Mouse (Mus musculus) CH12.LX (cell line): ENCODE results near the gene Kdelr2. TPM values are rescaled to one million over a fixed set of nuclear protein-coding genes. Genes with fewer than 3 reads are reported as not detected.

Experiments
- DNase-seq: peaks from one replicate; pipeline ENCODE4 v3.0.0-alpha.2; 2013; ENCODE audit errors: extremely low read depth
- H3K27ac ChIP-seq: 2 replicates; pipeline ENCODE4 v1.5.1; 2012; ENCODE audit warnings: low read depth, mild to moderate bottlenecking, control low read depth, moderate library complexity; ENCODE audit not compliant: insufficient read depth
- H3K27me3 ChIP-seq: replicated peaks from 2 replicates; pipeline ENCODE3; 2012; ENCODE audit warnings: inconsistent platforms
- H3K36me3 ChIP-seq, 2 experiments: replicated peaks in 1 of 2; 2 replicates each; pipeline versions ENCODE3 to v1.6.1; 2012; ENCODE audit warnings: inconsistent platforms in 1 of 2, low read length in 1 of 2, mild to moderate bottlenecking in 1 of 2, mixed read lengths in 1 of 2, moderate library complexity in 1 of 2; ENCODE audit not compliant: control insufficient read depth in 1 of 2, insufficient read depth in 1 of 2
- H3K4me1 ChIP-seq, 2 experiments: 2 replicates each; pipeline ENCODE4 v1.6.1; 2012; ENCODE audit warnings: inconsistent platforms in 1 of 2, moderate library complexity in 1 of 2; ENCODE audit not compliant: insufficient read depth in 2 of 2, control insufficient read depth in 1 of 2
- H3K4me2 ChIP-seq: 2 replicates; pipeline ENCODE4 v1.6.1; 2012; ENCODE audit warnings: low read depth, mild to moderate bottlenecking, control low read depth; ENCODE audit not compliant: poor library complexity, insufficient read depth, severe bottlenecking
- H3K4me3 ChIP-seq, 3 experiments: fragments of 150-350 bp in 1 of 3; sonication (generic) in 1 of 3; replicated peaks in 1 of 3; 2 replicates each; pipeline versions ENCODE3 to v1.5.1; 2011 to 2012; ENCODE audit warnings: low read depth in 2 of 3, low read length in 2 of 3, mild to moderate bottlenecking in 2 of 3, moderate library complexity in 2 of 3, control low read depth in 1 of 3, improper control_type of control experiment in 1 of 3, inconsistent platforms in 1 of 3, mixed read lengths in 1 of 3; ENCODE audit not compliant: poor library complexity in 1 of 3
- H3K79me2 ChIP-seq: replicated peaks from 2 replicates; pipeline ENCODE4 v1.6.1; 2012; ENCODE audit warnings: mild to moderate bottlenecking, moderate library complexity; ENCODE audit not compliant: control insufficient read depth, poor library complexity, insufficient read depth, severe bottlenecking; ENCODE audit errors: extremely low read depth
- H3K9ac ChIP-seq: 2 replicates; pipeline ENCODE4 v1.6.1; 2012; ENCODE audit warnings: low read depth, mild to moderate bottlenecking, control low read depth, moderate library complexity; ENCODE audit not compliant: insufficient read depth
- H3K9me3 ChIP-seq: replicated peaks from 2 replicates; pipeline ENCODE3; 2012; ENCODE audit warnings: low read length, inconsistent platforms, mixed read lengths
- BHLHE40 ChIP-seq: IDR thresholded peaks from 2 replicates; pipeline ENCODE4 v1.6.1; 2011; ENCODE audit warnings: mild to moderate bottlenecking, low read depth, low read length, improper control_type of control experiment
- CHD2 ChIP-seq: IDR thresholded peaks from 2 replicates; pipeline ENCODE4 v1.6.1; 2011; ENCODE audit warnings: low read length, improper control_type of control experiment
- CTCF ChIP-seq, 2 experiments: IDR thresholded peaks in 1 of 2; conservative IDR thresholded peaks in 1 of 2; 2 replicates each; pipeline ENCODE4 v1.5.1; 2011 to 2012; ENCODE audit warnings: low read depth in 2 of 2, low read length in 2 of 2, improper control_type of control experiment in 1 of 2, inconsistent platforms in 1 of 2, mild to moderate bottlenecking in 1 of 2, moderate library complexity in 1 of 2
- E2F4 ChIP-seq: IDR thresholded peaks from 2 replicates; pipeline ENCODE4 v1.6.1; 2011; ENCODE audit warnings: low read depth, low read length, improper control_type of control experiment; ENCODE audit not compliant: insufficient replicate concordance
- JUN ChIP-seq: IDR thresholded peaks from 2 replicates; pipeline ENCODE4 v1.6.1; 2011; ENCODE audit warnings: low read depth, mild to moderate bottlenecking, low read length, improper control_type of control experiment, moderate library complexity; ENCODE audit not compliant: insufficient read depth
- PAX5 ChIP-seq: IDR thresholded peaks from 2 replicates; pipeline ENCODE4 v1.6.1; 2012; ENCODE audit warnings: low read length, inconsistent platforms, mixed read lengths
- POLR2A ChIP-seq: IDR thresholded peaks from 2 replicates; pipeline ENCODE4 v1.6.1; 2011; ENCODE audit warnings: low read depth, mild to moderate bottlenecking, improper control_type of control experiment, low read length
- RAD21 ChIP-seq: IDR thresholded peaks from 2 replicates; pipeline ENCODE4 v1.6.1; 2011; ENCODE audit warnings: low read depth, mild to moderate bottlenecking, low read length, improper control_type of control experiment, moderate library complexity
- SMC3 ChIP-seq: IDR thresholded peaks from 2 replicates; pipeline ENCODE4 v1.6.1; 2011; ENCODE audit warnings: low read depth, low read length, improper control_type of control experiment
- ZKSCAN1 ChIP-seq: IDR thresholded peaks from 2 replicates; pipeline ENCODE4 v1.6.1; 2012; ENCODE audit warnings: low read depth, inconsistent platforms, low read length, improper control_type of control experiment, borderline replicate concordance
- dilution Hi-C: fragments of 300-500 bp; cut with MboI; formaldehyde crosslinking; loops from 2 replicates; pipeline ENCODE4 v1.14.3; 2020; ENCODE audit warnings: low sequenced_read_pairs; ENCODE audit not compliant: extremely low pct_unique_long_range_greater_than_20kb, extremely low pct_ligation_motif_present
- in situ Hi-C: fragments of 300-500 bp; cut with MboI; formaldehyde crosslinking; loops from 3 replicates; pipeline ENCODE4 v1.14.3; 2019; ENCODE audit warnings: low sequenced_read_pairs, low pct_ligation_motif_present, low pct_unique_long_range_greater_than_20kb, mixed read lengths
- polyA plus RNA-seq: library from polyadenylated mRNA; unstranded; fragments of >175 nt; gene quantifications from 2 replicates; pipeline ENCODE4 v1.2.1, GENCODE M21; 2012; ENCODE audit warnings: low read depth; ENCODE audit not compliant: insufficient read length
- total RNA-seq, 2 experiments: library from RNA; depleted of rRNA; stranded (reverse); fragments of 300-350 nt in 1 of 2; fragments of >200 nt in 1 of 2; gene quantifications; 2 replicates each; pipeline ENCODE4 v1.2.3; 2012 to 2014

The Kdelr2 gene
- total and polyA plus RNA-seq, 3 experiments = 75.7 to 117 (median 77.7) TPM

DNA sequence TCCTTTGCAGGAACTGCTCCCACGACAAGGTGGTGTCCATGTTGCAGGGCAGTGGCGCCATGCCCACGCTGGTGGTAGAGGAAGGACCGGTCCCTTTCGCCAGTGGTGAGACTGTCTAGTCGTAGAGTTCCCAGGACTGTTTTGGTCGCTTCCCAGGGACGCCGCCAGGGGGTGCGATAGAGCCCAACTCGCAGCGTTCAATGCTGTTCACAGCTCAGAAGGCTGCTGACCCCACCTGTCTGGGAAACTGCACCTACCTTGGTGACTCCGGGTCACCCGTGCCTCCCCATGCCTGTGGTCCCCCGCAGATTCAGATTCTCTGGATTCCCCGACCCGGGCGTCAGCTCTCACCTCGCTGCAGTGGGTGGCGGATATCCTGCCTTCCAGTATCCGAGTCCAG, 28.4 kb upstream of the Kdelr2 start:
- no peak for TF ChIP-seq ZKSCAN1
- TF ChIP-seq CTCF (conservative IDR thresholded peaks at IDR 0.05 in 1 of 2, IDR thresholded peaks at IDR 0.05 in 1 of 2; ENCODE audit: low read depth in 2 of 2, low read length in 2 of 2) = peak; percentile 67 to 73
- no peak for TF ChIP-seq PAX5
- no peak for TF ChIP-seq JUN
- TF ChIP-seq CHD2 = no peak
- peak; percentile 37 for TF ChIP-seq RAD21
- peak; percentile 70 for TF ChIP-seq SMC3
- no peak for TF ChIP-seq POLR2A
- TF ChIP-seq, all 38 proteins: peak for 3
- dilution Hi-C loops = no loop called here
- Histone ChIP-seq H3K4me2 (no peak overlapping the region), H3K9me3 (peaks cover 10% of the 10 kb centered on the region), H3K27me3 (peaks cover 64% of the 10 kb centered on the region), H3K4me3 (no peak overlapping the region), H3K4me1 (peaks cover 0 to 4% of the 10 kb centered on the region in 2 experiments; a peak in 1 of 4 replicates), H3K36me3 (no peaks in the 10 kb centered on the region), H3K27ac (no peak overlapping the region), H3K79me2 (no peaks in the 10 kb centered on the region), H3K9ac (no peak overlapping the region)
- in situ Hi-C loops = no loop called here
- DNase-seq = peak; percentile 35

GRCm38 (mm10) chr5:143376156-143376555, 27.5 kb upstream of the Kdelr2 start:
- TF ChIP-seq E2F4 (no peak), CTCF (conservative IDR thresholded peaks at IDR 0.05 in 1 of 2, IDR thresholded peaks at IDR 0.05 in 1 of 2; ENCODE audit: low read depth in 2 of 2, low read length in 2 of 2) (peak; percentile 25 to 32; a peak in 2 of 4 replicates)
- dilution Hi-C loops (no loop called here), in situ Hi-C loops (no loop called here)
- Histone ChIP-seq H3K36me3 (no peaks in the 10 kb centered on the region), H3K9ac (no peak overlapping the region), H3K4me3 (no peak overlapping the region), H3K27ac (no peak overlapping the region), H3K9me3 (peaks cover 10% of the 10 kb centered on the region), H3K4me2 (no peak overlapping the region), H3K79me2 (no peaks in the 10 kb centered on the region), H3K4me1 (peaks cover 0 to 4% of the 10 kb centered on the region in 2 experiments; a peak in 1 of 4 replicates), H3K27me3 (peaks cover 61% of the 10 kb centered on the region)
- no peak for DNase-seq

DNA sequence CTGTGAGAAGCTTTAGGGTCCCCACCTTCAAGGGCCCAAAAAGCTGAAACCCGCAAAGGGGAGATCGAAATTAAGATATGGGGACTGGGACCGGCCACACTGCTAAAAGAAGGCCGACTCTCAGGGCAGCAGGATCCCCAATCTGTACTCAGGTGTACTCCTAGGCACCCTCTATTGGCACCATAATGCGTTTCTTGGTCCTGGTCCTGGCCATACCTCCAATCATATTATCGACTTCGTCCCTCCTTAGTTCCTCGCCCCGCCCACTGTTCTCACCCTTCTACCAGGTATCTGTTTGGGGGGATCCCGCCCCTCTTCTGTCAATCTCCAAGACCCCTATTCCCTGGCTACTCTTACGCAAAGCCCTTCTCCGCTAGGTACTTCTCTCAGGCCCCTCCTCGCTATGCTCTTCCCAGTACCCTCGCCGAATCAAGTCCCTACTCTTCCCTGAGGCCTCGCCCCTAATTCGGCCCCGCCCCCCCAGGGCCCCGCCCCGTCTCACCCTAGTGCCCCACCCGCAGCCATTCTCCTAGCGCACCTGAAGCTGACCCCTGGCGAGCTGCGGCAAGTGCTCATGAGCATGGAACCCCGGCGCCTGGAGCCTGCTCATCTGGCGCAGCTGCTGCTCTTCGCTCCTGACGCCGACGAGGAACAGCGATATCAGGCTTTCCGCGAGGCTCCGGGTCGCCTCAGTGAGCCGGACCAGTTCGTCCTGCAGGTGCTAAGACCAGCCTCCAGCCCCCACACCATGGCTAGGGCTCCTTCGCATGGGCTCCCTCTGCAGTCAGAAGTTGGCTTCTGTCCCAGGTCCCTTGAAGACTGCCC, 16.6 kb upstream of the Kdelr2 start:
- Histone ChIP-seq H3K4me1 (no peaks in the 10 kb centered on the region), H3K27ac (no peak overlapping the region), H3K9ac (no peak overlapping the region), H3K4me2 (peak overlapping the region; percentile 88), H3K27me3 (peaks cover 20% of the 10 kb centered on the region), H3K4me3 (no peak overlapping the region), H3K36me3 (no peaks in the 10 kb centered on the region), H3K9me3 (no peaks in the 10 kb centered on the region), H3K79me2 (no peaks in the 10 kb centered on the region)
- no peak for DNase-seq
- TF ChIP-seq CTCF (conservative IDR thresholded peaks at IDR 0.05 in 1 of 2, IDR thresholded peaks at IDR 0.05 in 1 of 2; ENCODE audit: low read depth in 2 of 2, low read length in 2 of 2) = peak in 1 of 2 experiments; percentile 34; a peak in 2 of 4 replicates
- no peak for TF ChIP-seq BHLHE40
- in situ Hi-C loops = no loop called here
- dilution Hi-C loops = no loop called here
